Mouse (Mus musculus) C2C12 (cell line): ENCODE data around the gene Dnajc24. TPM values are rescaled to one million over a fixed set of nuclear protein-coding genes. Genes with fewer than 3 reads are reported as not detected.

Experiments used
- H3K27me3 ChIP-seq: one replicate; pipeline ENCODE4 v1.6.1; 2011; ENCODE audit not compliant: control insufficient read depth, insufficient read depth, insufficient read length
- H3K36me3 ChIP-seq: one replicate; pipeline ENCODE4 v1.6.1; 2011; ENCODE audit not compliant: control insufficient read depth, insufficient read depth
- H3K4me3 ChIP-seq: one replicate; pipeline ENCODE4 v1.5.1; 2011; ENCODE audit warnings: mild to moderate bottlenecking, control low read depth; ENCODE audit not compliant: poor library complexity, insufficient read depth, severe bottlenecking
- H3K79me2 ChIP-seq: one replicate; pipeline ENCODE4 v1.6.1; 2011; ENCODE audit not compliant: control insufficient read depth, insufficient read depth
- H3K79me3 ChIP-seq: one replicate; pipeline ENCODE4 v1.6.1; 2011; ENCODE audit warnings: low read depth, control low read depth
- H3ac ChIP-seq: one replicate; pipeline ENCODE3; 2011; ENCODE audit warnings: low read depth; ENCODE audit not compliant: control insufficient read depth, insufficient read length
- CEBPB ChIP-seq: IDR thresholded peaks from one replicate; pipeline ENCODE4 v1.6.1; 2011; ENCODE audit warnings: low read depth, mild to moderate bottlenecking, control low read depth, moderate library complexity
- CTCF ChIP-seq: IDR thresholded peaks from one replicate; pipeline ENCODE4 v1.5.1; 2011; ENCODE audit not compliant: control insufficient read depth, insufficient read depth, insufficient read length
- FOSL1 ChIP-seq: IDR thresholded peaks from one replicate; pipeline ENCODE4 v1.8.0; 2011; ENCODE audit warnings: mild to moderate bottlenecking, low read length; ENCODE audit not compliant: poor library complexity, insufficient read depth, severe bottlenecking
- MAX ChIP-seq: IDR thresholded peaks from one replicate; pipeline ENCODE4 v1.6.1; 2011; ENCODE audit warnings: mild to moderate bottlenecking, control low read depth
- MYOD1 ChIP-seq: IDR thresholded peaks from one replicate; pipeline ENCODE4 v1.6.1; 2011; ENCODE audit warnings: low read depth; ENCODE audit not compliant: control insufficient read depth, insufficient read length
- MYOG ChIP-seq: IDR thresholded peaks from one replicate; pipeline ENCODE4 v1.6.1; 2011; ENCODE audit not compliant: control insufficient read depth, insufficient read length; ENCODE audit errors: extremely low read depth
- USF1 ChIP-seq: IDR thresholded peaks from one replicate; pipeline ENCODE4 v1.6.1; 2011; ENCODE audit warnings: low read depth, mild to moderate bottlenecking, control low read depth, moderate library complexity
- polyA plus RNA-seq: library from polyadenylated mRNA; unstranded; fragments of >200 nt; fragmentation: generic; extraction: Trizol; gene quantifications from one replicate; pipeline ENCODE4 v1.2.1, GENCODE M21; 2012; ENCODE audit warnings: missing spikeins

Gene Dnajc24
- polyA plus RNA-seq, 1 experiment: 16.5 TPM

- H3K36me3 ChIP-seq: no peaks in the 10 kb centered on the region
- TF ChIP-seq MAX (no peak), CEBPB (no peak), USF1 (no peak), MYOG (no peak), CTCF (no peak), FOSL1 (no peak), MYOD1 (no peak)
- no peaks in the 10 kb centered on the region for H3K79me3 ChIP-seq
- H3ac ChIP-seq: no peak overlapping the region
- H3K4me3 ChIP-seq: no peak overlapping the region
- no peaks in the 10 kb centered on the region for H3K27me3 ChIP-seq
- no peaks in the 10 kb centered on the region for H3K79me2 ChIP-seq
These were observed 21.5 kb upstream of the Dnajc24 start for GRCm38 (mm10) chr2:106024895-106025294.

- Histone ChIP-seq H3K36me3 (no peaks in the 10 kb centered on the region), H3ac (no peak overlapping the region), H3K79me3 (no peaks in the 10 kb centered on the region), H3K79me2 (no peaks in the 10 kb centered on the region), H3K4me3 (no peak overlapping the region), H3K27me3 (no peaks in the 10 kb centered on the region)
- no peak for TF ChIP-seq USF1
- TF ChIP-seq MYOD1: no peak
- no peak for TF ChIP-seq MAX
- TF ChIP-seq FOSL1: no peak
- TF ChIP-seq CEBPB: no peak
- TF ChIP-seq MYOG: no peak
- no peak for TF ChIP-seq CTCF
These were observed 5.1 kb upstream of the Dnajc24 start for GRCm38 (mm10) chr2:106008415-106008814.

GRCm38 (mm10) chr2:105987999-105988398, 15.3 kb downstream of the Dnajc24 start:
- Histone ChIP-seq H3K79me2 (peaks cover 2% of the 10 kb centered on the region), H3K27me3 (no peaks in the 10 kb centered on the region), H3ac (no peak overlapping the region), H3K4me3 (no peak overlapping the region), H3K79me3 (peaks cover 6% of the 10 kb centered on the region), H3K36me3 (no peaks in the 10 kb centered on the region)
- TF ChIP-seq CEBPB: no peak
- no peak for TF ChIP-seq FOSL1
- no peak for TF ChIP-seq MYOG
- TF ChIP-seq USF1: no peak
- TF ChIP-seq MYOD1: no peak

GRCm38 (mm10) chr2:105987131-105987530, 16.2 kb downstream of the Dnajc24 start:
- H3K79me2 ChIP-seq: peaks cover 9% of the 10 kb centered on the region
- H3K79me3 ChIP-seq: peaks cover 6% of the 10 kb centered on the region
- no peak overlapping the region for H3ac ChIP-seq
- TF ChIP-seq MYOG: no peak
- TF ChIP-seq USF1: no peak
- TF ChIP-seq MYOD1: no peak
- TF ChIP-seq FOSL1: no peak
- TF ChIP-seq MAX: no peak
- no peak for TF ChIP-seq CEBPB
- TF ChIP-seq CTCF: no peak
- H3K27me3 ChIP-seq: no peaks in the 10 kb centered on the region
- no peaks in the 10 kb centered on the region for H3K36me3 ChIP-seq
- no peak overlapping the region for H3K4me3 ChIP-seq

- Histone ChIP-seq H3K36me3 (no peaks in the 10 kb centered on the region), H3K79me3 (peaks cover 6% of the 10 kb centered on the region), H3K4me3 (no peak overlapping the region), H3ac (no peak overlapping the region), H3K79me2 (peaks cover 9% of the 10 kb centered on the region), H3K27me3 (no peaks in the 10 kb centered on the region)
- TF ChIP-seq MAX: no peak
These were observed 18.1 kb downstream of the Dnajc24 start for GRCm38 (mm10) chr2:105985206-105985605.

GRCm38 (mm10) chr2:105978065-105978464, 25.3 kb downstream of the Dnajc24 start:
- TF ChIP-seq FOSL1 (no peak), MYOG (no peak), MAX (no peak), CEBPB (no peak), CTCF (no peak), MYOD1 (no peak), USF1 (no peak)
- no peak overlapping the region for H3ac ChIP-seq

More at GRCm38 (mm10) chr2:105978065-105978464, 25.3 kb downstream of the Dnajc24 start:
- H3K79me2 ChIP-seq: peaks cover 7% of the 10 kb centered on the region
- no peaks in the 10 kb centered on the region for H3K36me3 ChIP-seq
- no peaks in the 10 kb centered on the region for H3K79me3 ChIP-seq
- no peaks in the 10 kb centered on the region for H3K27me3 ChIP-seq
- no peak overlapping the region for H3K4me3 ChIP-seq
